Mouse (Mus musculus) neutrophil, adult 59 days (primary cell): Measurements from ENCODE around the gene Pdcd1. TPM values are rescaled to one million over a fixed set of nuclear protein-coding genes. Genes with fewer than 3 reads are reported as not detected.

Experiments used
- total RNA-seq, 2 experiments: library from RNA; stranded (reverse); gene quantifications; 1 replicate in 1 of 2; 2 replicates in 1 of 2; pipeline ENCODE4 v1.2.4; 2023

The Pdcd1 gene
- total RNA-seq = not detected

GRCm38 (mm10) chr1:94052373-94052772, at the start of gene Pdcd1:
Pdcd1 (minus strand) TSS chr1:94052553.

GRCm38 (mm10) chr1:94020151-94020550, 32.2 kb downstream of the Pdcd1 start, which contains the start of gene Neu4:
Neu4 (plus strand) TSS chr1:94020451.

DNA sequence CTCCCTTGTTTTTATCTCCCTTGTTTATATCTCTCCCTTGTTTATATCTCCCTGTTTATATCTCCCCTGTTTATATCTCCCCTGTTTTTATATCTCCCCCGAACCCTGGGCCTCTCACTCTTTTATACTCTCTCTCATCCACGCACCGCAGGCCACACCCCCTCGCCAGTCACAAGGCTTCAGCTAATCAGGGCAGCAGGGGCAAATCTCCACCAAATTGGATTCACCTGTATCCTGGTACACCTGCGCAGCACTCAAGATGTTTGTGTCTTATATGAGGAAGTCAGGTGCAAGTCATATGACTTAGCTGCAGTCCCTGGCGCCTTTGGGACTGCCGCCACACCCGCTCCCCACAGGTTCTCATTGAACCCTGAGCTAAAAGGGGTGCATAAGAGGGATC, 62.1 kb downstream of the Pdcd1 start, which contains the start of gene Gal3st2c:
TSS of gene Gal3st2c (plus strand) at position 301 of the 400 bp plus-strand sequence.

Other genes with a start within 250 kb of the Pdcd1 start
- 10 to 100 TPM; 30.5 to 30.8 TPM for gene Ing5, start 248.6 kb downstream of the Pdcd1 start, total RNA-seq
- 10 to 100 TPM; 18.8 to 19.8 TPM for gene D2hgdh, start 227.6 kb downstream of the Pdcd1 start, total RNA-seq
- gene Gal3st2, start 191.2 kb downstream of the Pdcd1 start, total RNA-seq = not detected
- under 1 TPM in 1 of 2 experiments, not detected in 1; 0.64 TPM for gene Gal3st2b, start 134.2 kb downstream of the Pdcd1 start, total RNA-seq
- under 1 TPM in 1 of 2 experiments, not detected in 1; 0.09 TPM for gene Gal3st2c, start 62.0 kb downstream of the Pdcd1 start, total RNA-seq
- gene Neu4, start 32.1 kb downstream of the Pdcd1 start, total RNA-seq = not detected